Mouse (Mus musculus) liver, adult 2 months (tissue): ENCODE measurements around the gene Bcas3.

ENCODE experiments used
- CTCF ChIP-seq: fragments of 200-500 bp; IDR thresholded peaks from 2 replicates; pipeline ENCODE4 v1.5.1; 2011; ENCODE audit warnings: low read depth, low read length, control low read depth
- POLR2A ChIP-seq: fragments of 200-500 bp; IDR thresholded peaks from 2 replicates; pipeline ENCODE4 v1.6.1; 2011; ENCODE audit warnings: low read length, control low read depth; ENCODE audit not compliant: insufficient read depth; ENCODE audit errors: extremely low read depth

DNA sequence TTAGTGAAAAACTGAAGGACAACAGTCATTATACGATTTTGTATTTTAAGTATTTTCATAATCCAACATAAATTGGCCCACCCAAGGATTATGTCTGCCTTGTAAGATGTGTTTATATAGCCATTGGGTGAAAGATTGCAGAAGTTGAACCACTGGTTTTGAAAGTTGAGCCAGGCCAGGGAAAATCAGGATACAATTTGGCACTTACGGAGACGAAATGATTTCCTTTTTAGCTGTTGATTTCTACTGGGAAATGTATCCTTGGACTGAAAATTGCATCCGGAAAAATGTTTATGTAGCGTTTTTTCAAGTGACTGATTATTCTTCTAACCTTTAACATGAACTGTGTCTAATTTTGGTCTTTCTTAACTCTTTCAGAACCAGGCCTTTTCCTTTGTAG, 260.1 kb downstream of the Bcas3 start:
- no peak for TF ChIP-seq CTCF
- no peak for TF ChIP-seq POLR2A
